Mouse (Mus musculus) WW6 (cell line): ENCODE data around the gene Tex44.

Source experiments
- DNase-seq: peaks from one replicate; pipeline ENCODE4 v3.0.0-alpha.2; 2013; ENCODE audit warnings: low read depth, low spot score

Gene Tex44

DNA sequence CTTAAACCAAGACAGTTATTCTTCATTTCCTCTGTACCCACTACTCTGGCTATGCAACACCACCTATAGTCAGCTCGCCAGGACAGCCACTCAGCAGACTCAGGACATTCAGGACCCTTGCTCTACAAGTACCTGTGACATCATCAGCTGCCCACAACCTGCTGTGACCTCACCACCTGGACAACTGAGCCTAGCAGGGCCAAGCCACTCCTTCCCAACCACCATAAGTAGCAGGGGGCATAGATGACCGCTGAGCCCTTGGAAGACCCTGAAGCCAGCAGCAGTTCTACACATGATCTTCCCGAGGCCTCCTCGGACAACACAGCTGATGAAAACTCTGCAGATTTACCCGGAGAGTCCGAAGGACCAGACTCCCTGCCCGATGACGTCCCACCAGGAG is at the start of gene Tex44, which contains the start of gene Nmur1:
Gene Tex44, plus strand, starts transcription at position 202 of the 400 bp plus-strand sequence.
Gene Nmur1, minus strand, starts transcription at position 101 of the 400 bp plus-strand sequence.
- no peak for DNase-seq

DNA sequence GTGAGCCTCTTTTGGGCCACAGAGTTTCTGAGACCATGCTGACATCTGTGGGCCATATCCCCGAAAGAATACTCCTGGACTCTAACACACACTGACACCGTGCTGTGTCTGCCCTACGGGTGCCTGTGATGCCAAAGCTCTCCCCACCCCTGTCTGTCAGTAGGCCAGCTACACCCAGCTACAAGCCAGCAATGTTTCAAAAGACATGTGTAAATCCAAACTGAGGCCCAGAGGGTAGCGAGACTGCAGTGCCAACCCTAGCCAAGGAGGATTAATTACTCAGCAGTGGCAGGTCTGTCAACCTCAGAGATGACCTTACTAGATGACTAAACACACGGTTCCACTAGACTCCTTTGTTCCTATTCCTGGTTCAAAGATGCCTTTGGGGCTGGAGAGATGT is 49.8 kb upstream of the Tex44 start:
- no peak for DNase-seq

DNA sequence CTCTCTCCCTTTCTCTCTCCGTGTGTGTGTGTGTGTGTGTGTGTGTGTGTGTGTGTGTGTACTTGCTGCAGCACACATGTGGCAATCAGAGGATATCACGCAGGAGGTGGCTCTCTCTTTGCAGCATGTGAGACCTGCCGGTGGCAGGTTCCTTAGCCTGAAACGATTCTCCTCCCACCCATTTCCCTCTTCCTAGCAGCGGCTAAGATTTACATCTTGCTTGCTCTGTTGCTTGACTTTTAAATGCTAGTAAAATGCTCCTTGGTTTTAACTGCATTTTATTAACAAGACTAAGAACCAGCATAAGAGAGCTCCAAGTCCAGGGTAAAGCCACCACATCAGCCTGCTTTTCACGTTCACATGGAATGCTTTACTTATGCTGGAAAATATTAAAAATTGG is 47.5 kb upstream of the Tex44 start:
- DNase-seq, result no peak

DNA sequence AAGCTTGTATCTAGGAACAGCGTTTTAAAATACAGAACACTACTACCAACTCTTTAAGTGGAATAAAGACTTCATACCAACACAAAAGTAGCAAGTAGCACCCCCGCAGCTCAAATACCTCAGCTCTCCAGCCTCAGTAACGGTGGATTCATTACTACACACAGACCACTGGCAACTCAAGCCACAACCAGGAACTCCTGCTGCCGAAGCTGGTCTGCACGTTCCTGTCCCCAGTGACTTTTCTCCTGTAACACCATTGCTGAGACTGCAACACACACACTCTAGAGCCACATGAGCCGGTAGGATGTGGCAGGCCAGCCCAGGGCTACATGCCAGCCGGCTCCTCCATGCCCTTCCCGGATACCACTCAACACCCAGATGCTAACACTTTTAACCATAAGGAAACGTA is 47.0 kb upstream of the Tex44 start:
- no peak for DNase-seq

DNA sequence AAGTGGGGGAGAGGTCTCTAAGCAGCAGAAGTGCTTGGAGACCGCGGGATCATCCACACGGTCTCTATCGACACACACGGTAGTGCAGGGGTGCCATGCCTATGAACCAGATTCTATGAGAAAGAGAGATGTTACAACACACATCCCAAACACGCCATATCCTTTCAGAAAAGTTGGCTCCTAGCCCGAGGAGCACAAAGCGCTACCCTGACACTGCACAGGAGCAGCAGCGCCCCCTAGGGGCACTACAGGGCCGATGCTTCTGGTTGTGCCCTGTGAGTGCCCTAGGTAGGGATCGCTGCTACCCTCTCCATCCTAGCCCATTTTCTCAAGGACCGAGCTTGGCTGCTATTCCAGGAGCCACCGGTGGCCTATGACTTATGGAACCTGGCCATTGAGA is 45.1 kb upstream of the Tex44 start:
- peak; percentile 84 for DNase-seq

DNA sequence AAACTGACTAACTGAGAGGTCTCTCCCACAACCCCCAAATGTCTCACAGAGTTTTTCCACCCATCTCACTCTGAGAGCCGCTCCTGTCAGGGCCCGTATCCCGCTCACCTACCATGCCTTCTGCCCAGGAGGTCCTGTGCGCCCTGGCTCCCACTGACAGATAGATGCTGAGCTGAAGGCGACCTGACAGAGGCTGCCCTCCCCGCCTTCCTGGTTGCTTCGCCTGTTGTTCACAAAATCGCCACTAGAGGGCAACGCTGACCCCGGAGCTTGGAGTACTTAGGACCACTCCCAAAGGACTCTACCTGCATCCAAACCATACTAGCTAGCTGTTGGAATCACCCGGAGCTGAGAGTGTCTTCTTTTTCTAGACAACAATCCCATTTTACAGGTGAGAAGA is 36.9 kb upstream of the Tex44 start:
- DNase-seq, result peak; percentile 55

DNA sequence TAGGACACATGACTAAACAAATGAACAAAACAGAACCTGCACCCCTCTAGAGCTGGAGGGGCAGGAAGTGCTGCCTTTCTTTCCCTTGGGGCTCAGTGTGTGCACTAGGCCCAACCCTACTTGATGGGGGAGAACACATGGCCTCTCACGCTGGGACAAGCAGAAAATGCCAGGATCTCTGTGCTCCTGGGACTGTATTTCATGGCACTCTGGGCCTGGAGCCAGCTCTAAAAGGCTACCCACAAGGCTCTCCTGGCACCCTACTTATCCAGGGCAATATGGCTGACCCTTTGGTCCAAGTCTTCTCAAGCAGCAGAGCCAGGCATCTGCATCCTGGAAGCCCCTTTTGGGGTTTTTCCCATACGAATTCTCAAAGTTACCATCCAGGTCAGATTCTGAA is 34.7 kb upstream of the Tex44 start:
- no peak for DNase-seq

DNA sequence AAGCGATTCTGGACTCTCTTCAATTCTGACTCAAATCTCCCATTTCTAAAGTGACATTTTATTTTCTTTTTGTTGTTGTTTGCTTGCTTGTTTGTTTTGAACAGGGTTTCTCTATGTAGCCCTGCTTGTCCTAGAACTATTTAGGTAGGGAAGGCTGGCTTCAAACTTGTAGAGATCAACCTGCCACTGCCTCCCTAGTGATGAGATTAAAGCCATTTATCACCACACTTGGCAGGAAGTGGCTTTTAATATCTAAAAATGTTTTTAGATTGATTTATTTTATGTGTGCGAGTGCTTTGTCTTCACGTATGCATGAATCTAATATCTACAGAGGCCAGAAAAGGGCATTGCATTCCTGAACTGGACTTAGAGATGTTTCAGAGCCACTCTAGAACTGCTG is 32.9 kb upstream of the Tex44 start:
- no peak for DNase-seq

DNA sequence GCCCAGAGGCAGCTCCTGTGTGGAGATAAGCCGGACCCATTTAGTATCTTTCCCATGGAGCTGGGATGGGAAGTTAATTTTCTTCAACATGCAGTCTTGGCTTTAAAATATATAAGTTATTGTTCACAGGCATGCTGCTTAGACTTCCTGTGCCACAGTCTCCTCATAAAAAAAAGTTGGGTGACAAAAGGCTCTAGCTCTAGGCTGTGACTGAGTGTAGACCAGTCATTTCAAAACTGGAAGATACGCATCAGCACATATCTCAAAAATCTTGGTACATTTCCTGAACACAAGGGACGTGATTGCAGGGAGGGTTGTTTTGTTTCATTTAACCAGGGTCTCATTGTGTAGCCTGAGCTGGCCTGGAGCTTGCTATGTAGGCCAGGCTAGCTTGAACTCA is 31.9 kb upstream of the Tex44 start:
- no peak for DNase-seq

DNA sequence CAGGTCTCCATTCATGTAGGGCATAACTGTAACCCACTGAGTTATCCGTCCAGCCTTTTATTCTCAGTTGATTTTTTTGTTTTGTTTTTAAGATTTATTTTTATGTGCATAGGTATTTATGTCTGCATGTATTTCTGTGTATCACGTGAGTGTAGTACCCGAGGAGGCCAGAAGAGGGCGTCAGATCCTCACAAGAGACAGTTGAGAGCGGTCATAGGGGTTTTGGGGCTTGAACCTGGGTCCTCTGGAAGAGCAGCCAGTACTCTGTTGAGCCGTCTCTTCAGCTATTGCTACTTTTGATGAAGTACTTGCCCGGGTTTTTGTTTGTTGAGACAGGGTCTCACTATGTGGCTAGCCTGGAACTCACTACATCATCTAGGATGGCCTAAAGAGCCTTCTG is 30.2 kb upstream of the Tex44 start:
- DNase-seq, result no peak

DNA sequence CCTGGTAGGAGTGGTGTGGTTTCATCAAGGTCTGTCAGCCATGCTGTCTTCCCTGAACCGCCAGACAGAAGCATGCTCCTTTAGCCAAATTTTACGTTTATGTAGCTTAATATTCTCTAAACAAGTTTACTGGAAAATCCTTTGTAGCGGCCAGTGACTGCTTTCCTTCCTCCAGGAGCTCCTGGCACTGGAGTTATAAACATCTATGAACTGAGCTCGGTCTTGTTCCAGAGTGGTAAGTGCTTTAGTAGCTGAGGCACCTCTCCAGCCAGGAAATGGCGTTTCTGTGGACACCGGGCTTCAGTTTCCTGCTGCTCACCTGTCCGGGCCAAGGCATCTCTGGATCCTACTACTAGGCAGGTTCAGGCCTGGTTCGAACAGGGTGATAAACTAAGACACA is 28.5 kb upstream of the Tex44 start:
- no peak for DNase-seq

DNA sequence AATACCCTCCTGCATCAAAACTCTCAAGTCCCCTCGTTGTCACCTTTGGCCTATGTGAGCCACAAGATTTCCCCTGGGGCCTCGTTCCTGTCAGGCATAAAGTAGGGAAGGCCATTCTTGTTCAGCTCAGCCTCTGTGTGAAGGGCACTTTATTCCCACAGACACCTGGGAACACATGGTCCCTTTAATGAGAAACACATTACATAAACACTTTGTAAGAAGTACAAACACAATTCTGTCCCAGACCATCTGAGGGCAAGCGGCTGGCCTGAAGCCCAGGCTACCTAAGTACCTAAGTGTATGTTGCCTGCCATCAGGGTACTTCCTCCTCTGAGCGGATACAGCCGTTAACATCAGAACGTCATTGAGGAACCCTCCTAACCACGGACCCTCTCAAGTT is 27.9 kb upstream of the Tex44 start:
- no peak for DNase-seq

DNA sequence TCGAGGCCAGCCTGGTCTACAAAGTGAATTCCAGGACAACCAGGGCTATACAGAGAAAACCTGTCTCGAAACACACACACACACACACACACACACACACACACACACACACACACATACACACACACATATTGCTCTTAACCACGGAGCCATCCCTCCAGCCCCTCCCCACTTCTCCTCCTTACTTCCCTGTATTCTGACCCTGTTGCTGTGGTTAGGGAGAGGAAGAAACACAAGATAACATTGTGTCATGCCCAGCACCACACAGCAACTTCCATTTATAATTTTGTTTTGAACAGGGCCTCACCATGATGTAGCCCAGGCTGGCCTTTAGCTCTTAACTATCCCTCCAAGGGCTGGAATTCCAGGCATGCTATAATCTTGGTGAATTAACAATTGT is 26.8 kb upstream of the Tex44 start:
- no peak for DNase-seq

DNA sequence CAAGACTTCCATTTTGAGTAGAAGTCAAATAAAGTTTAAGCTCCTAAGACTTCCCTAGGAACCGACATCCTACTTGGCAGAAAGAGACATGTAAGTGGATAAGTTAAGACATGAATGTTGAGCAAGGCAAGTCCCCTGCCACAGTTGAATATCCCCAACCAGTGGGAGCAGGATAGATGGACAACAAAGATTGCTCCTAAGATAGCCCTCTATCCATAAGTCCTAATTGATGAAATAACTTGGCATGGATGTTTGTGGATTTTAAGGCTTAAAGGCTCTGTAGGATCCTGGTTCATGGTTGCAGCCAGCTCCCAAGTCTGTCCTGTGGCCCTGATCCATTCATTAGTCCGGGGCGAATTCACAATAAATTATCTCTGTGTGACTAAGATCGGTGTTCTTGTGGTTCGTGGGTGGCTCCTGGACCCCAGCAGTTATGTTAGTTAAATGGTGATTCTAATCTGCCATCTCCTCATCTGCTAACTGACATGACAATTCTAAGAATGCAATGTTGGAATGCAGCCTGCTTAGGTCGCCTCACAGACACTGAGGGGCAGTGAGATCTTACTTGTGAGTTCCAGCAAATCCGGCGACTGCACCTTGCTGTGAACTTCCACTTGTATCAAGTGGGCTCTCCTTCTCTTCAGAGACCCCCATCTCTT is 25.9 kb upstream of the Tex44 start:
- no peak for DNase-seq

DNA sequence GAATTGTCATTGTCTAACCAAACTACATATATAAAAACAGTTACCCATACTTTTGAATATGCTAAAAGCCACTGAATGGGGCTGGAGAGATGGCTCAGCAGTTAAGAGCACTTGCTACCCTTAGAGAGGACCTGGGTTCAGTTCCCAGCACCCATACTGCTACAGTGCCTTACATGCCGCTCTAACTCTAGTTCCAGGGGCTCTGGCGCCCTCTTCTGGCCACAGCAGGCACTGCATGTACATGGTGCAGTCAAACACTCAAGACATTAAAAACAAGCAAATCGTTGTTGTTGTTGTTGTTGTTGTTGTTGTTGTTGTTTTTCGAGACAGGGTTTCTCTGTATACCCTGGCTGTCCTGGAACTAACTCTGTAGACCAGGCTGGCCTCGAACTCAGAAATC is 21.3 kb upstream of the Tex44 start:
- no peak for DNase-seq

DNA sequence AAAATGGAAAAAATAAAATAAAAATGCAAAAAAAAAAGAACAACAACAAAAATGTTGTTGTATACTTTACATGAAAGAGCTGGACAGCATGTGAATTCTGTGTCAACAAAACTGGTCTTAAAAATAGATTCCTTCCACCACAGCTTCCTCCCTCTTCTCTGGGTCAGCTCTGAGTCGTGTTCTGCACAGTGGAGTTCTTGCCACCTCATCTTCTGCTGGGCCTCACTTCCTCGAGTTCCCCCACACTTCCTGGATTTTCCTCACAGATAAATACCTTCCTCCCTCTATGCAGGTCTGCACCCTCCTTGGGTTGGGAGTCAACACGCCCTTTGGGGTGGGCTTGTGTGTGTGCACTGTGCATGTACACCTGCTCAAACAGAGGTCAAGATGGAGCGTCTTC is 19.8 kb upstream of the Tex44 start:
- DNase-seq, result no peak

DNA sequence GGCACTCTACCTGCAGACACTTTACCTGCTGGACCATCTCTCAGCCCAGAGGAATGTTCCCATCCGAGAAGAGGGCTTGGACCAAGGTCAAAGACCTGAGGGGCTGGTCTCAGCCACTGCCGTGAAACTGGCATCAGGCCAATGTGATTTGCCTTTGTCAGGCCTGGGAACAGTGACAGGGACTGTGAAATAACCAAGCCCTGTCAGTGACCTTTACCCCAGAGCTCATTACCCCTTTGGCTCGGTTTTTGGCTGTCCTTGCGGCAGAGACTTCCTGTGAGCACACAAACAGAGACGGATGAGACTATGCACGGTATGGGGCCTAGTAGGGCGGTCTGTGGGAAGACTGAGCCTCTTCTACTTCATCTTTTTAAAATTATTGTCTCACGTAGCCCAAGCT is 19.2 kb upstream of the Tex44 start:
- DNase-seq, result no peak

DNA sequence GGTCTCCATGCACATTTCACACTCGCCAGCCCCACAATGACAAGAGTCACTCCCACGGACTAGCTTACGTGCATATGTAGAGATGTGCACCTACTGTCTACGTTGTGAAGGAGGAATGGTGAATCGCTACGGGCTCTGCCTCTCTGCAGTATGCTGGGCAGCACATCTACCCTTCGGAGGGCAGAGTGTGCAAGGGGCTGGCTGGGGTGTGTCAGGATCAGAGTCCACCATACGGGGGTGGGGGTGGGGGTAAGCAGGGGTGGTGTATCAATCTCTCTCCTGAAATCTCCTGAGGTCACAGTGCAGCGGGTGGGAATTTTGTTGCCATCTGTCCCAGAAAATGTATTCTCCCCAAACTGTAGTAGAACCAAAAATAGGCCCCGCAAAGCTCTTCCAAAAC is 17.6 kb upstream of the Tex44 start:
- DNase-seq, result no peak

DNA sequence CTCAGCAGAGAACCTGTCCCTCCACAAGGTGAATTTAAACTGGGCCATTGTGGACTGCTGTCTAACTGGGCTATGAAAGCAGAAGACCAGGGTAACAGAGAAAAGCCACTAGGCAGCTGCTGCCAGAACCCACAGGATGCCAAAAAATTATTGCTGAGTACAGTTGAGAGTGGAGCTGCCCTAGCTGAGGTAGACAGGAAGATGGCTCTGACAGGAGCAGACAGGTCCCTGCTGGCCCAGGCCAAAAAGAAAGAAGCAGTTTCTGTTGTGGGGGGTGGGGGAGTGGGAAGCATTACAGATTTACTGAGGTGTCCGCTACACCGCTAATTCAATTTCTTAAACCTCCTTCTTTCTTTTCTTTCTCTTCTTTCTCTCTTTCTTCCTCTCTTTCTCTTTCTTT is 16.7 kb upstream of the Tex44 start:
- DNase-seq, result no peak

DNA sequence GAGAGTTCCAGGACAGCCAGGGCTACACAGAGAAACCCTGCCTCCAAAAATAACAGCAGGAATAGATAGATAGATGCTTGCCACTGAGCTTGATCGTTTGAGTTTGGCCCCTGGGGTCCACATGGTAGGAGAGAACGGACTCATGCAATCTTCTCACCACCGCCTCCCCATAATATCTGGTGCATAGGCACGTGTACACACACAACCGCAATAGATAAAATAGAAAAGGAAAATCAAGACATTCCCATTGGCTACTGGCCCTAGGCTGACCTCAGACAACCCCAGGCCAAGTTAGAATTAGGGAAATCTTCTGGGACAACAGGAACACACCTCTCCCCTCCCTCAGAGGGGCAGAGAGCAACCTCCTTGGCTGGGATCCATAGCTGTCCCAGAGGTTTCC is 11.4 kb upstream of the Tex44 start:
- no peak for DNase-seq

DNA sequence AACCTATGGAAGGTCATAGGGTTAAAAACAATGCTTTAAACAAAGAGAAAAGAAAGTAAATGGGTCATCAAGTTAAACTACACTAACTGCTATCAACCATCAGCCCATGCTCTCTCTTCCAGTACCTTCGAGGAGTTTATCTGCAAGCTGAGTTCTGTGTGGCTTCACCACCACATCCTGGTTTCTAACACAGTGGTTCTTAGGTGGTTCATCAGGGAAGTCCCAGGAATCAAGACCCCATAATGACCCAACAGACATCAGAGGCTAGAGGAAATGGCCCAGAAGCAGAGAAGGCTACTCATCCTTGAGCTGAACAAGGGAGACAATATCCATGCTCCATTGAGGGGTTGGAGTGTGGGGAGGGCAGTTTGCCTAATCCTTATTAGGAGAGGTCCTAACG is 11.0 kb upstream of the Tex44 start:
- DNase-seq, result no peak

DNA sequence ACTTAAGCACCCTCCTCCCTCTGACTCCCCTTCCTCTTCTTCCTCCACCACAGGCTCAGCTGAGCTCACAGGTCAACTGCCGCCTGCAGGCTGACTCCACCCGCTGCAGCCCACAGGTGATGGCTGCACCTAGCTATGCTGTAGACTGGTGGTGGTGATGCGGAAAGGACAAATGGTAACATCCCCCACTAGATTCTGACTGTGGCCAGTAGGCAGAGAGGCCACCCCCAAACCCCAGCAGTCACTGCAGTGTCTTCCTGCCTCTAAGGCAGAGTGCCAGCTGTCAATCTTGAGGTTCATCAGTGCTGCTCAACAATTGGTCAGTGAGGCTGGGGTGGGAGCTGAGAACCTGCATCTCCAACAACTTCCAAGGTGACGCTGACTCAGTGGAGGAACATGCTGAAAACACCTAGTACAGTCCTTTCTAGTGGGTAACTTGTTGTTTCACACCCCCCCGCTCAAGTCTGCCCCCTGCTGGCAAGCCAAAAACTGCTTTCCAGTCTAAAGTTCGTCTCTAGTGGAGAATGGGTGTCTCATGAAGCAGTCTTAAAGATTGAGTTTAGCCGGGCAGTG is 10.4 kb upstream of the Tex44 start:
- DNase-seq, result no peak

DNA sequence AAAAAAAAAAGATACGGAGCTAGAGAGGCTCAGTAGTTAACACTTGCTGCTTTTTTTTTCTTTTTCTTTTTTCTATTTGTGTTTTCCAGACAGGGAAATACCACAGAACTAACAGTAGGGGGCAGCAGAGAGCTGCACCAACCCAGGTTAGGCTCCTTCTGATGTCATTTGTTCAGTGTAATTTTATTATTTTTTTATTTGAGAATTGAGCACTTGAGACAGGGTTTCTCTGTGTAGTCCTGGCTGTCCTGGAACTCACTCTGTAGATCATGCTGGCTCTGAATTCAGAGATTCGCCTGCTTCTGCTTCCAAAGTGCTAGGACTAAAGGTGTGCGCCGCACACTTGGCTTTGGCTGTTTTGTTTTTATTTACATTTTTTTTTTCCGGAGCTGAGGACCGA is 9.8 kb upstream of the Tex44 start:
- no peak for DNase-seq

DNA sequence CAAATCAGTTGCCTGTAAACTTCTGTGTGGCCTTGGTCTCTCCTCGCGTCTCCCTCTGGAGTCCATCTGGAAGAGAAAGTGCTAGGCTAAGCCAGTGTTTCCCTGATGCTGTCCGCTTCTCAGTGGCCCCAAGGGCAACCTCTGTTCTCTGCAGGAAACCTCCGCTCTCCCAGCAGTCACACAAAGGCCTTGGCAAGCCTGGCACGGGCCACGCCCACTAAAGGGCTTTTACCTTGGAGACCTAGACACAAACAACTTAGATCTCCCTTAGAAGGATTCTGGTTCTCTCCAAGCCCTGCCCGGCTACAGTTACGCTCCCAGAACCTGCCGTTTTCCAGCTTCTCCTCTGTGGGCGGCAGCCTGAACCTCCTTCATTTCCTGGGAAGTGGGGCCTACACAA is 5.1 kb upstream of the Tex44 start:
- DNase-seq, result no peak
